Mouse (Mus musculus): ENCODE results near the gene Schip1. TPM values are rescaled to one million over a fixed set of nuclear protein-coding genes. Genes with fewer than 3 reads are reported as not detected.

Gene Schip1
- polyA plus RNA-seq, 1 experiment from 2014 or later, result 29.7 TPM

- Histone ChIP-seq H3K27me3 (replicated peaks; ENCODE audit: control insufficient read depth, insufficient read depth, low read length) (no peaks in the 10 kb centered on the region), H3K4me1 (ENCODE audit: control insufficient read depth, insufficient read depth, low read length) (no peaks in the 10 kb centered on the region), H3K36me3 (ENCODE audit: control insufficient read depth, insufficient read depth, low read length) (no peaks in the 10 kb centered on the region), H3K4me3 (ENCODE audit: low read length) (no peak overlapping the region), H3K4me2 (ENCODE audit: low read depth, low read length) (no peak overlapping the region), H3K9me3 (ENCODE audit: control insufficient read depth, low read length) (no peaks in the 10 kb centered on the region), H3K27ac (ENCODE audit: low read length) (no peak overlapping the region), H3K9ac (ENCODE audit: low read depth, low read length) (no peak overlapping the region)
- 70% methylated on average over 4 of the region's 4 CpGs for WGBS
- no peak for ATAC-seq
These were observed 462.6 kb downstream of the Schip1 start for GRCm38 (mm10) chr3:68527182-68527581.

- no peak overlapping the region for H3K4me3 ChIP-seq (ENCODE audit: low read length)
- no peaks in the 10 kb centered on the region for H3K27me3 ChIP-seq (replicated peaks; ENCODE audit: control insufficient read depth, insufficient read depth, low read length)
- ATAC-seq, result no peak
- 90% methylated on average over 4 of the region's 4 CpGs for WGBS
- peaks cover 4% of the 10 kb centered on the region; the same call in 1 of the 2 replicates for H3K9me3 ChIP-seq (ENCODE audit: control insufficient read depth, low read length)
- no peak overlapping the region for H3K9ac ChIP-seq (ENCODE audit: low read depth, low read length)
- H3K36me3 ChIP-seq (ENCODE audit: control insufficient read depth, insufficient read depth, low read length), result no peaks in the 10 kb centered on the region
- no peak overlapping the region for H3K4me2 ChIP-seq (ENCODE audit: low read depth, low read length)
- 0 out of 2 replicates have a peak, but pooled peaks cover 4% of the 10 kb centered on the region for H3K4me1 ChIP-seq (ENCODE audit: control insufficient read depth, insufficient read depth, low read length)
- no peak overlapping the region for H3K27ac ChIP-seq (ENCODE audit: low read length)
These were observed 467.3 kb downstream of the Schip1 start for GRCm38 (mm10) chr3:68531908-68532307.

DNA sequence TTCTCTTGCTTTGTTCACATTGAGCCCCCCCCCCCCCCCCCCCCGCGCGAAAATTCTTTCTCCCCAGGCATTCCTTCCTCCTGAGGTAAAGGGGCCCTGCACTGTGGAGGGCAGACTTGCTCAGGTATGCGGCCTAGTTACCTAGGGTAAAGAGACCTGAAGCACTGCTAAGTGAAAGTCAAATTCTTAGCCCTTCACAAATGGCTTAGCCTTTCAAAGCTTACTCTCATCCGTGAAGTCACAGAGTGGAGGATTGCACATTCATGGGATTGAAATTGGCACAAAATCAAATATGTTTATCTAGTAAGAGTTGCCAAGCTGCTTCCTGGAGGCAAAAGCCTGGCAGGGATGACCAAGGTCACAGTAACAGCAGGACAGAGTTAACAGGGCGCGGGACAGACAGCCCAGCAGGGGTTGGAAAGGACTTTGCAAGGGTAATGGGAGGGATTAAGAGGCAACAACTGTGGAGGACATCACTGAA, 470.0 kb downstream of the Schip1 start:
- Histone ChIP-seq H3K27ac (ENCODE audit: low read length) (no peak overlapping the region), H3K27me3 (replicated peaks; ENCODE audit: control insufficient read depth, insufficient read depth, low read length) (no peaks in the 10 kb centered on the region), H3K4me3 (ENCODE audit: low read length) (no peak overlapping the region), H3K36me3 (ENCODE audit: control insufficient read depth, insufficient read depth, low read length) (no peaks in the 10 kb centered on the region), H3K9ac (ENCODE audit: low read depth, low read length) (no peak overlapping the region), H3K9me3 (ENCODE audit: control insufficient read depth, low read length) (peaks cover 4% of the 10 kb centered on the region; the same call in 1 of the 2 replicates), H3K4me2 (ENCODE audit: low read depth, low read length) (no peak overlapping the region), H3K4me1 (ENCODE audit: control insufficient read depth, insufficient read depth, low read length) (0 out of 2 replicates have a peak, but pooled peaks cover 4% of the 10 kb centered on the region)
- peak; percentile 63 for ATAC-seq
- WGBS, result 24% methylated on average over 7 of the region's 7 CpGs

- Histone ChIP-seq H3K4me1 (ENCODE audit: control insufficient read depth, insufficient read depth, low read length) (0 out of 2 replicates have a peak, but pooled peaks cover 4% of the 10 kb centered on the region), H3K4me3 (ENCODE audit: low read length) (no peak overlapping the region), H3K27ac (ENCODE audit: low read length) (no peak overlapping the region), H3K9me3 (ENCODE audit: control insufficient read depth, low read length) (peaks cover 4% of the 10 kb centered on the region; the same call in 1 of the 2 replicates), H3K27me3 (replicated peaks; ENCODE audit: control insufficient read depth, insufficient read depth, low read length) (no peaks in the 10 kb centered on the region), H3K9ac (ENCODE audit: low read depth, low read length) (no peak overlapping the region), H3K36me3 (ENCODE audit: control insufficient read depth, insufficient read depth, low read length) (no peaks in the 10 kb centered on the region), H3K4me2 (ENCODE audit: low read depth, low read length) (no peak overlapping the region)
- 80% methylated on average over 7 of the region's 7 CpGs for WGBS
- ATAC-seq, result no peak
These were observed 470.6 kb downstream of the Schip1 start for GRCm38 (mm10) chr3:68535160-68535728.

DNA sequence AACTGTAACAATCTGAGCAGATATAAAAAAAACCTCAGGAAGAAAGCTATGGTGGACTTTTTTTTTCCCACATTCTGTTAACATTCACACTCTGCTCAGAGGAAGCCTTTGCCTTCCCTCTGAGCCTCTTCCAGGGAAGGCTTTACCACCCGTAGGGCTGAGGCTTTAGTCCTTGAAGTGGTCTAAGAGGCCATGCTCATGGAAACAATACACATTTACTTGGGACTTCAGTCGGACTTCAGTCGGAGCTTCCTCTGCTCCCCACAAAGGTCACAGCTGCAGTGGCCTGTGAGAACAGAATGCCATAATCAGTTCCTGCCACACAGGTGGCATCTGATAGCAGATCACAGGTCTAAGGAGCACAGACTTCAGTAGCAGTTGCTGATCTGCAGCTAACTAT, 471.5 kb downstream of the Schip1 start:
- no peak overlapping the region for H3K4me3 ChIP-seq (ENCODE audit: low read length)
- H3K4me2 ChIP-seq (ENCODE audit: low read depth, low read length), result no peak overlapping the region
- H3K4me1 ChIP-seq (ENCODE audit: control insufficient read depth, insufficient read depth, low read length), result 0 out of 2 replicates have a peak, but pooled peaks cover 4% of the 10 kb centered on the region
- H3K9ac ChIP-seq (ENCODE audit: low read depth, low read length), result no peak overlapping the region
- H3K27me3 ChIP-seq (replicated peaks; ENCODE audit: control insufficient read depth, insufficient read depth, low read length), result no peaks in the 10 kb centered on the region
- 0 out of 2 replicates have a peak overlapping the region, but pooled peaks have one; percentile 43 for H3K27ac ChIP-seq (ENCODE audit: low read length)
- 59% methylated on average over 3 of the region's 3 CpGs for WGBS
- H3K9me3 ChIP-seq (ENCODE audit: control insufficient read depth, low read length), result peaks cover 4% of the 10 kb centered on the region; the same call in 1 of the 2 replicates
- ATAC-seq, result 0 out of 2 replicates have a peak, but pooled peaks have one; percentile 19
- no peaks in the 10 kb centered on the region for H3K36me3 ChIP-seq (ENCODE audit: control insufficient read depth, insufficient read depth, low read length)

DNA sequence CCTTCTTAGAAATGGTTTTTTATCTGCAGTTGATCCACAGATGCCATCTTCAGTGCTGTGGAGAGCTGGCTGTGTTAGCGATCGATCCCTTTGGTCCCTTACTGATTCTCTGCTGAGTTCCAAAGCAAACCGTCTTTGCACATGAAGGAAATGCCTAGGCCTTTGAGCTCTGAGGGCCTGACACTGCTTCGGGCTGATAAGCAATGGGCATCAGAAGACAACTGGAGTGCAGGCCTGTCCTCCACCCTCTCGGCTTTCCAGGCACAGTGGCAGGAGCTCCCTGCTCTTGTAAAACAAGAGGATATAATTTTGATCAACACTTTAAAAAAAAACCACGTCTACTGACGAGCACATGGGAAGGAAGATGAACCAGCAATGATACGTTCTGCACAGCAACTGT, 477.1 kb downstream of the Schip1 start:
- Histone ChIP-seq H3K36me3 (ENCODE audit: control insufficient read depth, insufficient read depth, low read length) (no peaks in the 10 kb centered on the region), H3K4me3 (ENCODE audit: low read length) (no peak overlapping the region), H3K27ac (ENCODE audit: low read length) (no peak overlapping the region), H3K9me3 (ENCODE audit: control insufficient read depth, low read length) (peaks cover 3% of the 10 kb centered on the region; the same call in 1 of the 2 replicates), H3K4me1 (ENCODE audit: control insufficient read depth, insufficient read depth, low read length) (peaks cover 3% of the 10 kb centered on the region; the same call in 1 of the 2 replicates), H3K4me2 (ENCODE audit: low read depth, low read length) (no peak overlapping the region), H3K27me3 (replicated peaks; ENCODE audit: control insufficient read depth, insufficient read depth, low read length) (no peaks in the 10 kb centered on the region), H3K9ac (ENCODE audit: low read depth, low read length) (no peak overlapping the region)
- WGBS, result 89% methylated on average over 8 of the region's 8 CpGs
- no peak for ATAC-seq

DNA sequence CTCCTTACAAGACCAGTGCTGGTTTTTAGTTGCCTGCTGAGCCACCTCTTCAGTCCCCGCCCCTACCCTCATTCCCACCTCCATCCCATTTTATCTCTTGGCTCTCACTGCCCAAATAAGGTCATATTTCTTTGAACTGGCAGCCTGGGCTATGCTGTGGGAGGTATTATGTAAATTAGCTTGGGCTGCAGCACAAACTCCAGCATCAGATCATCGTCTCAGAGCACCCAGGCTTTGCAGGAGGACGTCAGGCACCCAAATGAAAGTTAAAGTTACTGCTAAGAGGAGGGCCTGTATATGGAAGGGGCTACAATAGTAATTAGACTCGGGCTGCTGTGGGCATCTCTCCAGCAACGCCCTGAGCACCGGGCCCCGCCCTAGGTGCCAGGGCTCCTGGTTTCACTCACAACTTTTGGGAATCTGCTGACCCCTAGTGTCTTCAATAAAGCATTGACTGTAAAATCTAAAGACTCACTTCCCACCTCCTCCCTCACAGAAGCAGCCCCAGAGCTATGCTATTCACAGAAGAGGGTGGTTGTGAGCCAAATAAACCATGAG, 478.4 kb downstream of the Schip1 start:
- Histone ChIP-seq H3K27ac (ENCODE audit: low read length) (no peak overlapping the region), H3K4me1 (ENCODE audit: control insufficient read depth, insufficient read depth, low read length) (peaks cover 3% of the 10 kb centered on the region; the same call in 1 of the 2 replicates), H3K9me3 (ENCODE audit: control insufficient read depth, low read length) (no peaks in the 10 kb centered on the region), H3K4me2 (ENCODE audit: low read depth, low read length) (peak overlapping the region; percentile 38; the same call in 1 of the 2 replicates), H3K9ac (ENCODE audit: low read depth, low read length) (0 out of 2 replicates have a peak overlapping the region, but pooled peaks have one; percentile 24), H3K36me3 (ENCODE audit: control insufficient read depth, insufficient read depth, low read length) (no peaks in the 10 kb centered on the region), H3K27me3 (replicated peaks; ENCODE audit: control insufficient read depth, insufficient read depth, low read length) (no peaks in the 10 kb centered on the region), H3K4me3 (ENCODE audit: low read length) (peak overlapping the region; percentile 36)
- ATAC-seq, result peak; percentile 76
- WGBS, result 10% methylated on average over 7 of the region's 7 CpGs

DNA sequence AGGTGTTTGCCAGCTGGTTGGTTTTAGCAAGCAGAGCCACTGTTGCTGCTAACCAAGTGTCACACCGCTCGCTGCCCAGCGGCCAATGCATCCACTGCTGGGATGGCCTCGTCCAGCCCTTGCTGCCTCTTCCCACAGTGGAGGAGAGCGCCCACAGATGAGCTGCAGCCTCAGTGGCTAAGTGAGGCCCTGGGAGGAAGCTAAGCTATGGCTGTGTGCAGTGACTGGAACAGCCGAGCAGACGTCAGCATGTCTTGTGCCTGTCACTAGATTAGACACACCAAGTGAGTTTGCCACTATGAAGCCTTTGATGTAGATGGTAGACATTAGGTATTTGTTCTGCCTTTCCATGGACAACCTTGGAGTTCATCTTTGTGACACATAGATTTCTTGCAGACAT, 480.2 kb downstream of the Schip1 start:
- no peak overlapping the region for H3K27ac ChIP-seq (ENCODE audit: low read length)
- no peak overlapping the region for H3K9ac ChIP-seq (ENCODE audit: low read depth, low read length)
- peaks cover 3% of the 10 kb centered on the region; the same call in 1 of the 2 replicates for H3K4me1 ChIP-seq (ENCODE audit: control insufficient read depth, insufficient read depth, low read length)
- WGBS, result 74% methylated on average over 7 of the region's 7 CpGs
- no peaks in the 10 kb centered on the region for H3K9me3 ChIP-seq (ENCODE audit: control insufficient read depth, low read length)
- H3K4me3 ChIP-seq (ENCODE audit: low read length), result no peak overlapping the region
- ATAC-seq, result no peak
- no peaks in the 10 kb centered on the region for H3K36me3 ChIP-seq (ENCODE audit: control insufficient read depth, insufficient read depth, low read length)
- no peak overlapping the region for H3K4me2 ChIP-seq (ENCODE audit: low read depth, low read length)
- H3K27me3 ChIP-seq (replicated peaks; ENCODE audit: control insufficient read depth, insufficient read depth, low read length), result no peaks in the 10 kb centered on the region

DNA sequence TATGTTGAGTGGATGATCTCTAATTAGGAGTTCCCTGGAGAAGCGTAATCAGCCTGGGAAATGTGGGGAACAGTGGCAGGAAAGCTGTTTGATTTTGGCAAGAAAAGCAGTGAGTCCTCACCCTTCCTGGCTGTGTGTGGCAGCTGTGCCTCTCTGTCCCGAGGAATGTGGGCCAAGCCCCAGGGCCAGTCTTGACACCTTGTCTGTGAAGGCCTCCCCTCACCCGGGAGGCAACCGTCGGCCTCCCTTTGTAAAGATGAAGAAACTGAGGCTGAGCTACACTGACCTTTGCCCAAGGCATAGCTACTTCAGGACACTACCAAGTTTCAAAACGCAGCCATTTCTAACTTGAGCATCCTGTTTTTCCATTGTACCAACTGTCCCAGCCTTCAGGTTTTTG, 481.3 kb downstream of the Schip1 start:
- Histone ChIP-seq H3K9me3 (ENCODE audit: control insufficient read depth, low read length) (no peaks in the 10 kb centered on the region), H3K36me3 (ENCODE audit: control insufficient read depth, insufficient read depth, low read length) (no peaks in the 10 kb centered on the region), H3K4me1 (ENCODE audit: control insufficient read depth, insufficient read depth, low read length) (peaks cover 6% of the 10 kb centered on the region; the same call in 1 of the 2 replicates), H3K27me3 (replicated peaks; ENCODE audit: control insufficient read depth, insufficient read depth, low read length) (no peaks in the 10 kb centered on the region), H3K4me2 (ENCODE audit: low read depth, low read length) (no peak overlapping the region), H3K27ac (ENCODE audit: low read length) (no peak overlapping the region), H3K9ac (ENCODE audit: low read depth, low read length) (no peak overlapping the region), H3K4me3 (ENCODE audit: low read length) (no peak overlapping the region)
- ATAC-seq, result no peak
- 66% methylated on average over 6 of the region's 6 CpGs for WGBS

Data from intestine, embryonic 16.5 days (tissue).